Mouse (Mus musculus): ENCODE measurements around the gene Pgap3. TPM values are rescaled to one million over a fixed set of nuclear protein-coding genes. Genes with fewer than 3 reads are reported as not detected.

Gene Pgap3
- polyA plus RNA-seq, 1 experiment from 2014 or later = 6.3 TPM

- 23% methylated on average over 9 of the region's 9 CpGs for WGBS
- Histone ChIP-seq H3K9ac (ENCODE audit: low read length) (no peak overlapping the region), H3K4me3 (ENCODE audit: low read depth, low read length) (no peak overlapping the region), H3K36me3 (ENCODE audit: control insufficient read depth, insufficient read depth, low read length) (no peaks in the 10 kb centered on the region), H3K4me2 (ENCODE audit: low read depth, severe bottlenecking) (no peak overlapping the region), H3K4me1 (ENCODE audit: control insufficient read depth, insufficient read depth, low read length) (no peaks in the 10 kb centered on the region), H3K27me3 (ENCODE audit: control insufficient read depth, insufficient read depth, low read length) (peaks cover 46% of the 10 kb centered on the region), H3K9me3 (ENCODE audit: control insufficient read depth, low read length) (no peaks in the 10 kb centered on the region), H3K27ac (replicated peaks; ENCODE audit: low read depth, low read length) (no peak overlapping the region)
- ATAC-seq (ENCODE audit: insufficient number of reproducible peaks, low FRiP score, low TSS enrichment, low read depth) (no peak), DNase-seq (ENCODE audit: low spot score) (peak; percentile 55)
Observed at GRCm38 (mm10) chr11:98389221-98389780, 11.0 kb downstream of the Pgap3 start.

DNA sequence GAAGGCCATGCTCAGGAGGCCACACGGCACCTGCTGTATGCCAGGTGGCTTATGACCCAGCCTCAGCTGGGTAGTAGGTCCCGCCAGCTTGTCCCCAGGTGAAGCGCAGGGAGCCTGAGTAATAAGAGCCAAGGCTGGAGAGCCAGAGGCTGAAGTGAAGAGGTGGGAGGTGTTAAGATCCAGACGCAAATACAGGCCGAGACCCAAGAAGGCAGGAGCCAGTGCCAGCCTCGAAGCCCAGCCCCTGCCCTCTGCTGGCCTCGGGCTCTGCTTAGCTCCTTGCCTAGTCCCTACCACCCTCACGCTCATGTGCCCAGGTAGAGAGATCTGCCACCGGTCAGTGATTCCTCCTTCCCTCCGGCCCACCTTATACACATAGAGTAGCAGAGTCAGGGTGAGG, 12.0 kb downstream of the Pgap3 start:
- WGBS = 71% methylated on average over 10 of the region's 10 CpGs
- no peaks in the 10 kb centered on the region for H3K36me3 ChIP-seq (ENCODE audit: control insufficient read depth, insufficient read depth, low read length)
- H3K4me1 ChIP-seq (ENCODE audit: control insufficient read depth, insufficient read depth, low read length) = no peaks in the 10 kb centered on the region
- H3K4me2 ChIP-seq (ENCODE audit: low read depth, severe bottlenecking) = no peak overlapping the region
- H3K9me3 ChIP-seq (ENCODE audit: control insufficient read depth, low read length) = no peaks in the 10 kb centered on the region
- H3K9ac ChIP-seq (ENCODE audit: low read length) = no peak overlapping the region
- H3K27me3 ChIP-seq (ENCODE audit: control insufficient read depth, insufficient read depth, low read length) = peaks cover 52% of the 10 kb centered on the region
- DNase-seq (ENCODE audit: low spot score) (no peak), ATAC-seq (ENCODE audit: insufficient number of reproducible peaks, low FRiP score, low TSS enrichment, low read depth) (no peak)
- H3K27ac ChIP-seq (replicated peaks; ENCODE audit: low read depth, low read length) = no peak overlapping the region
- H3K4me3 ChIP-seq (ENCODE audit: low read depth, low read length) = no peak overlapping the region

GRCm38 (mm10) chr11:98387056-98387577, 13.2 kb downstream of the Pgap3 start:
- H3K36me3 ChIP-seq (ENCODE audit: control insufficient read depth, insufficient read depth, low read length) = no peaks in the 10 kb centered on the region
- DNase-seq (ENCODE audit: low spot score) (no peak), ATAC-seq (ENCODE audit: insufficient number of reproducible peaks, low FRiP score, low TSS enrichment, low read depth) (no peak)
- H3K27ac ChIP-seq (replicated peaks; ENCODE audit: low read depth, low read length) = no peak overlapping the region
- no peak overlapping the region for H3K4me3 ChIP-seq (ENCODE audit: low read depth, low read length)
- no peak overlapping the region for H3K9ac ChIP-seq (ENCODE audit: low read length)
- 46% methylated on average over 14 of the region's 14 CpGs for WGBS
- H3K27me3 ChIP-seq (ENCODE audit: control insufficient read depth, insufficient read depth, low read length) = peaks cover 49% of the 10 kb centered on the region
- no peaks in the 10 kb centered on the region for H3K9me3 ChIP-seq (ENCODE audit: control insufficient read depth, low read length)
- no peak overlapping the region for H3K4me2 ChIP-seq (ENCODE audit: low read depth, severe bottlenecking)
- H3K4me1 ChIP-seq (ENCODE audit: control insufficient read depth, insufficient read depth, low read length) = no peaks in the 10 kb centered on the region

DNA sequence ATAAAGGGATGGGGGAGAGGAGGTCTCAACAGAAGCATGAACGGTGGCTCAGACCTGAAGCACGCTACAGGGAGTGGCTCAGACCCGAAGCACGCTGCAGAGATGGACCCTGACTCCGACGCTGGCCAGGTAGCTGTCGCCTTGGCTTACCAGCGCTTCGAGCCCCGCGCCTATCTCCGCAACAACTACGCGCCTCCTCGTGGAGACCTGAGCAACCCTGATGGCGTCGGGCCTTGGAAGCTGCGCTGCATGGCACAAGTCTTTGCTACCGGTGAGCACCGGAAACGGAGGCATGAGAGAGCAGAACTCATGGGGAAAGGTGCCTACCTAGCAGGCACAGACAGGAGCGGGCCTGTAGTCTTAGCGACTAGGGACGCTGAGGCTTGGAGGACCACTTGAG, 13.7 kb downstream of the Pgap3 start:
- no peak overlapping the region for H3K9ac ChIP-seq (ENCODE audit: low read length)
- H3K4me2 ChIP-seq (ENCODE audit: low read depth, severe bottlenecking) = peak overlapping the region; percentile 29; the same call in 1 of the 2 replicates
- H3K9me3 ChIP-seq (ENCODE audit: control insufficient read depth, low read length) = no peaks in the 10 kb centered on the region
- 16% methylated on average over 24 of the region's 24 CpGs for WGBS
- H3K27me3 ChIP-seq (ENCODE audit: control insufficient read depth, insufficient read depth, low read length) = peaks cover 49% of the 10 kb centered on the region
- ATAC-seq (ENCODE audit: insufficient number of reproducible peaks, low FRiP score, low TSS enrichment, low read depth) (no peak), DNase-seq (ENCODE audit: low spot score) (peak; percentile 32)
- H3K4me1 ChIP-seq (ENCODE audit: control insufficient read depth, insufficient read depth, low read length) = no peaks in the 10 kb centered on the region
- H3K36me3 ChIP-seq (ENCODE audit: control insufficient read depth, insufficient read depth, low read length) = no peaks in the 10 kb centered on the region
- peak overlapping the region; percentile 12 for H3K4me3 ChIP-seq (ENCODE audit: low read depth, low read length)
- H3K27ac ChIP-seq (replicated peaks; ENCODE audit: low read depth, low read length) = no peak overlapping the region

GRCm38 (mm10) chr11:98385638-98386585, 14.4 kb downstream of the Pgap3 start, which contains the start of gene Pnmt:
TSS of gene Pnmt (plus strand) at chr11:98386450.
- Histone ChIP-seq H3K27ac (replicated peaks; ENCODE audit: low read depth, low read length) (no peak within 1 kb of the TSS), H3K4me2 (ENCODE audit: low read depth, severe bottlenecking) (peak within 1 kb of the TSS; percentile 29; the same call in 1 of the 2 replicates), H3K9me3 (ENCODE audit: control insufficient read depth, low read length) (no peaks in the 10 kb centered on the region), H3K36me3 (ENCODE audit: control insufficient read depth, insufficient read depth, low read length) (no peaks in the 10 kb centered on the region), H3K27me3 (ENCODE audit: control insufficient read depth, insufficient read depth, low read length) (peaks cover 47% of the 10 kb centered on the region), H3K4me1 (ENCODE audit: control insufficient read depth, insufficient read depth, low read length) (no peaks in the 10 kb centered on the region), H3K9ac (ENCODE audit: low read length) (no peak within 1 kb of the TSS), H3K4me3 (ENCODE audit: low read depth, low read length) (peak within 1 kb of the TSS; percentile 12)
- ATAC-seq (ENCODE audit: insufficient number of reproducible peaks, low FRiP score, low TSS enrichment, low read depth) (no peak), DNase-seq (ENCODE audit: low spot score) (no peak)
- WGBS = 49% methylated on average over 25 of the region's 25 CpGs

DNA sequence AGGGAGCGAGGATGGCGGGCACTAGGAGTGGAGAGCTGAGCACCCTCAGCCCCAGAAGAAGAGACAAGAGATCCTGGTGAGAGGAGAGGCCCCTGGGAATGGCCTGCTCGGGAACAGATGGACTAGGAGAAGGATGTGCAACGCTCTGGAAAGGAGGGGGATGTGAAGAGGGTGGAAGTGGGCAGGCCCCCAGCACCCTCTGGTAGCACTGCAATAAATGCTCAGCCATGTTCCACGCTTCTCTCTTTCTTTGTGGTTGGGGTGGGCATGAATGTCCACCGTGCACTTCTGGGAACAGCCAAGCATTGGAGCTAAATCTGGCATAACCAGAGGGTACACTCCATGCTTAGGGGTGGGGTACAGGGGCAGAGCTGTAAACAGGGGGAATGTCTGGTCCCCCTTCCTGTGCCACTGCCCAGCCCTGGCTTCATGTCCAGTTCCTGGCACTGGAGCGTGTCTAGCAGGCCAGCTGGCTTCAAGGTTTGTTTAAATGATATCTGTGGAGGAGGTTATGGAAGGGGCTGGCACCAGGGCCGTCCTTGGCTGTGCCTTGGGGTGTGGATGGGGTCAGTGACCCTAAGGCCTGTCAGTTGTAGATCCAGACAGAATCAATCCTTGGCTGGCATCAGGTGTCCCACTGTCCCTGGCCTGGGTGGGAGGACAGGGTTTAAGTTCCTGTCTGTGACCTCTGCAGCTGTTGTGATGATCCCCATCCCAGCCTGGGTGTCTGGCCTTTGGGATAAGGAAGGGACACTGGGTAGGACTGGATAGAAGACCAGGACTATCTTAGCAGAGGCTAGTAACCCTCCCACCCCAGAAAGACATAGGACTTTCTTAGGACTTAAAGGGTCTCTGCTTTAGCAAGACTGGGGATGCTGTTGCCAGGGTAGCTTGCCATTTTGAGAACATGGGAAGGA, 15.3 kb downstream of the Pgap3 start:
- Histone ChIP-seq H3K27me3 (ENCODE audit: control insufficient read depth, insufficient read depth, low read length) (peaks cover 45% of the 10 kb centered on the region), H3K27ac (replicated peaks; ENCODE audit: low read depth, low read length) (no peak overlapping the region), H3K4me1 (ENCODE audit: control insufficient read depth, insufficient read depth, low read length) (no peaks in the 10 kb centered on the region), H3K9me3 (ENCODE audit: control insufficient read depth, low read length) (no peaks in the 10 kb centered on the region), H3K4me3 (ENCODE audit: low read depth, low read length) (no peak overlapping the region), H3K9ac (ENCODE audit: low read length) (no peak overlapping the region), H3K36me3 (ENCODE audit: control insufficient read depth, insufficient read depth, low read length) (no peaks in the 10 kb centered on the region), H3K4me2 (ENCODE audit: low read depth, severe bottlenecking) (no peak overlapping the region)
- DNase-seq (ENCODE audit: low spot score) (no peak), ATAC-seq (ENCODE audit: insufficient number of reproducible peaks, low FRiP score, low TSS enrichment, low read depth) (no peak)
- 64% methylated on average over 8 of the region's 8 CpGs for WGBS

- Histone ChIP-seq H3K4me1 (ENCODE audit: control insufficient read depth, insufficient read depth, low read length) (no peaks in the 10 kb centered on the region), H3K27me3 (ENCODE audit: control insufficient read depth, insufficient read depth, low read length) (peaks cover 45% of the 10 kb centered on the region), H3K27ac (replicated peaks; ENCODE audit: low read depth, low read length) (no peak overlapping the region)
Observed at GRCm38 (mm10) chr11:98384216-98384615, 16.1 kb downstream of the Pgap3 start.

More at GRCm38 (mm10) chr11:98384216-98384615, 16.1 kb downstream of the Pgap3 start:
- ATAC-seq (ENCODE audit: insufficient number of reproducible peaks, low FRiP score, low TSS enrichment, low read depth) = no peak
- no peak overlapping the region for H3K4me3 ChIP-seq (ENCODE audit: low read depth, low read length)
- no peaks in the 10 kb centered on the region for H3K9me3 ChIP-seq (ENCODE audit: control insufficient read depth, low read length)
- no peak overlapping the region for H3K4me2 ChIP-seq (ENCODE audit: low read depth, severe bottlenecking)
- no peak overlapping the region for H3K9ac ChIP-seq (ENCODE audit: low read length)
- WGBS = 77% methylated on average over 20 of the region's 20 CpGs
- no peaks in the 10 kb centered on the region for H3K36me3 ChIP-seq (ENCODE audit: control insufficient read depth, insufficient read depth, low read length)
- no peak for DNase-seq (ENCODE audit: low spot score)
